Mouse (Mus musculus): ENCODE data around the gene Ctnna2. TPM values are rescaled to one million over a fixed set of nuclear protein-coding genes. Genes with fewer than 3 reads are reported as not detected.

Ctnna2 gene
- polyA plus RNA-seq, 1 experiment from 2014 or later: 1.8 TPM

DNA sequence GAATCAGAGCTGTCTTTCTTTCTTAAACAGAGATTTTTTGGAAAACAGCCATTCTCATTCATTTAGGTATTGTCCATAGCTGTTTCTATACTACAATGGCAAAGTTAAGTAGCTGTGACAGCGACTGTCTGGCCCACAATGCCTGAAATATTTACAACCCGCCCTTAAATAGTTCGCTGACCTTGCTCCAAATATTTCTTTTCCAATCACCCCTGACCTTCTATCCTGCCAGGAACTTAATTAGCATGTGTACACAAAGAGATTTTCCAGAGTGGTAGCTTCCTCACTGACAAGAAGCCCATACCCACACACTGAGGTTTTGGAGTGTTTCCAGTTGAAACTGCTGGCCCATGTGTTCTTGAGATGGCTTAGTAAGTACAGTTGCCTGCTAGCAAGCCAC is 928.8 kb downstream of the Ctnna2 start:
- Histone ChIP-seq H3K4me2 (no peak overlapping the region), H3K4me3 (ENCODE audit: low read depth, low read length) (no peak overlapping the region), H3K36me3 (ENCODE audit: control insufficient read depth, insufficient read depth, low read length) (no peaks in the 10 kb centered on the region), H3K9ac (ENCODE audit: low read depth, low read length) (no peak overlapping the region), H3K27me3 (ENCODE audit: control insufficient read depth, insufficient read depth, low read length) (no peaks in the 10 kb centered on the region), H3K27ac (ENCODE audit: low read depth, low read length) (no peak overlapping the region), H3K9me3 (replicated peaks; ENCODE audit: control insufficient read depth, low read length) (no peaks in the 10 kb centered on the region), H3K4me1 (ENCODE audit: control insufficient read depth, insufficient read depth, low read length) (no peaks in the 10 kb centered on the region)
- 66% methylated on average over 3 of the region's 3 CpGs for WGBS (ENCODE audit: insufficient replicate concordance)
- ATAC-seq (replicated peaks; ENCODE audit: insufficient number of reproducible peaks, low FRiP score, low TSS enrichment): no peak

DNA sequence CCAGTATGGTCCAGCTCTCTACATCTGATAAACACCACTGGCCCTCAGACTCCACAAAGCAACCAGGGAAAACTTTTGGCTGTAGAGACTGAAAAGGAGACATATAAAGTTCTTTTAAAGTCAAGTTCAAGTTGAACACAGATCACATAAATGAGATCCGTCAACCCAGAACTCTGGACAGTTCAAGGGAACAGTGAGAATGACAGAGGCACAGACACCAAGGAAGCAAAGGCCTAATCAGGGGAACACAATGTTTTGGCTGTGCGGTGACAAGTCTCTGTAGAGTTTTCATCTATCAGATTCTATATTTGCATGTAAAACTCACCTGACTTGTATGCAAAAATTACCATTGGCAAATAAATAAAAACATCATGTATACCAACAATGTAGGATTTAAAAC is 929.3 kb downstream of the Ctnna2 start:
- H3K27ac ChIP-seq (ENCODE audit: low read depth, low read length): no peak overlapping the region
- no peak overlapping the region for H3K4me3 ChIP-seq (ENCODE audit: low read depth, low read length)
- no peak overlapping the region for H3K4me2 ChIP-seq
- no peaks in the 10 kb centered on the region for H3K36me3 ChIP-seq (ENCODE audit: control insufficient read depth, insufficient read depth, low read length)
- H3K9me3 ChIP-seq (replicated peaks; ENCODE audit: control insufficient read depth, low read length): no peaks in the 10 kb centered on the region
- no peak for ATAC-seq (replicated peaks; ENCODE audit: insufficient number of reproducible peaks, low FRiP score, low TSS enrichment)
- no peaks in the 10 kb centered on the region for H3K27me3 ChIP-seq (ENCODE audit: control insufficient read depth, insufficient read depth, low read length)
- no peaks in the 10 kb centered on the region for H3K4me1 ChIP-seq (ENCODE audit: control insufficient read depth, insufficient read depth, low read length)
- 78% methylated on average over 2 of the region's 2 CpGs for WGBS (ENCODE audit: insufficient replicate concordance)
- H3K9ac ChIP-seq (ENCODE audit: low read depth, low read length): no peak overlapping the region

DNA sequence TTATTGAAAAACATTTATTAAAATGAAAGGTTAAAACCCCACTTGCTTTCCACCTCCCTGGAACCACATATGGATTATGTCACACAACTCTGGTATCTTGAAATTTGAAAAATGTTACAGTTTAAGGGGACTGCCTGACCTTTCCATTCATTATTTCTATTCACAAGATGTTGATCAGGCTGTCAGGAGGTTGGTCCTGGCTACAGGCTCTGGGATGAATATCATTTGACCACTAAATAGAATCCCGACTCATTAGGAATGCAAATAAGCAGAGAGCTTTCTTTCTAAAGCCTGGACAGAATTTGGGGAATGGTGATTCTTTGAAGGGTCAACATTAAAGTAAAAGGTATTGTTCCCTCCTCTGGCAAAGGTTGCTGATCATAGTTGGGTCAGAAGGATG is 931.9 kb downstream of the Ctnna2 start:
- no peak for ATAC-seq (replicated peaks; ENCODE audit: insufficient number of reproducible peaks, low FRiP score, low TSS enrichment)
- Histone ChIP-seq H3K4me1 (ENCODE audit: control insufficient read depth, insufficient read depth, low read length) (no peaks in the 10 kb centered on the region), H3K9me3 (replicated peaks; ENCODE audit: control insufficient read depth, low read length) (no peaks in the 10 kb centered on the region), H3K9ac (ENCODE audit: low read depth, low read length) (no peak overlapping the region), H3K4me2 (no peak overlapping the region), H3K27me3 (ENCODE audit: control insufficient read depth, insufficient read depth, low read length) (no peaks in the 10 kb centered on the region), H3K4me3 (ENCODE audit: low read depth, low read length) (no peak overlapping the region), H3K36me3 (ENCODE audit: control insufficient read depth, insufficient read depth, low read length) (no peaks in the 10 kb centered on the region), H3K27ac (ENCODE audit: low read depth, low read length) (no peak overlapping the region)
- WGBS (ENCODE audit: insufficient replicate concordance): 66% methylated on average over 1 of the region's 1 CpGs

DNA sequence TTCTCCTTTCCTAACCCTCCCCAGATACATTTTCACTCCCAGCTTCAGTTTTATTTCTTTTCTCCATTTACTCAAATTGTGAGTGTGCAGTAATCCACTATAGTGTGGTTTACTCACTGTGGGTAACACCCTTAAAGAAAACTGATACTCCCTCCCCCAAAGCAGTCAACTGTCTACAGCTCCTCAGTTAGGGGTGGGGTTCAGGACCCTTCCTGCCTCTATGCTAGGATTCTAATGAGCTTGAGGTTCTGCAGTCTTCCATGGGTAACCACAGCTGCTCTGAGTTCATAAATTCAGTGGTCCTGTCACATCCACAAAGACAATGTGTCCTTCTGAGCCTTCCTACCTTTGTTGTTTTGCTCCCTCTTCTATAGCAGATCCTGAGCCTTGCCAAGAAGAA is 954.4 kb downstream of the Ctnna2 start:
- no peak overlapping the region for H3K4me3 ChIP-seq (ENCODE audit: low read depth, low read length)
- H3K36me3 ChIP-seq (ENCODE audit: control insufficient read depth, insufficient read depth, low read length): no peaks in the 10 kb centered on the region
- H3K4me2 ChIP-seq: no peak overlapping the region
- no peaks in the 10 kb centered on the region for H3K4me1 ChIP-seq (ENCODE audit: control insufficient read depth, insufficient read depth, low read length)
- H3K9ac ChIP-seq (ENCODE audit: low read depth, low read length): no peak overlapping the region
- no peak for ATAC-seq (replicated peaks; ENCODE audit: insufficient number of reproducible peaks, low FRiP score, low TSS enrichment)
- no peaks in the 10 kb centered on the region for H3K9me3 ChIP-seq (replicated peaks; ENCODE audit: control insufficient read depth, low read length)
- no peaks in the 10 kb centered on the region for H3K27me3 ChIP-seq (ENCODE audit: control insufficient read depth, insufficient read depth, low read length)
- H3K27ac ChIP-seq (ENCODE audit: low read depth, low read length): no peak overlapping the region

GRCm38 (mm10) chr6:77013194-77013593 is 966.3 kb downstream of the Ctnna2 start:
- no peak overlapping the region for H3K27ac ChIP-seq (ENCODE audit: low read depth, low read length)
- H3K4me2 ChIP-seq: no peak overlapping the region
- no peaks in the 10 kb centered on the region for H3K36me3 ChIP-seq (ENCODE audit: control insufficient read depth, insufficient read depth, low read length)
- no peak for ATAC-seq (replicated peaks; ENCODE audit: insufficient number of reproducible peaks, low FRiP score, low TSS enrichment)
- H3K4me1 ChIP-seq (ENCODE audit: control insufficient read depth, insufficient read depth, low read length): no peaks in the 10 kb centered on the region
- no peak overlapping the region for H3K9ac ChIP-seq (ENCODE audit: low read depth, low read length)
- H3K9me3 ChIP-seq (replicated peaks; ENCODE audit: control insufficient read depth, low read length): no peaks in the 10 kb centered on the region
- no peaks in the 10 kb centered on the region for H3K27me3 ChIP-seq (ENCODE audit: control insufficient read depth, insufficient read depth, low read length)
- H3K4me3 ChIP-seq (ENCODE audit: low read depth, low read length): no peak overlapping the region
- WGBS (ENCODE audit: insufficient replicate concordance): 85% methylated on average over 2 of the region's 2 CpGs

GRCm38 (mm10) chr6:77011001-77011400 is 968.5 kb downstream of the Ctnna2 start:
- ATAC-seq (replicated peaks; ENCODE audit: insufficient number of reproducible peaks, low FRiP score, low TSS enrichment): no peak
- H3K9ac ChIP-seq (ENCODE audit: low read depth, low read length): no peak overlapping the region
- no peak overlapping the region for H3K4me2 ChIP-seq
- no peaks in the 10 kb centered on the region for H3K27me3 ChIP-seq (ENCODE audit: control insufficient read depth, insufficient read depth, low read length)
- no peak overlapping the region for H3K27ac ChIP-seq (ENCODE audit: low read depth, low read length)
- H3K4me3 ChIP-seq (ENCODE audit: low read depth, low read length): no peak overlapping the region
- no peaks in the 10 kb centered on the region for H3K9me3 ChIP-seq (replicated peaks; ENCODE audit: control insufficient read depth, low read length)
- no peaks in the 10 kb centered on the region for H3K36me3 ChIP-seq (ENCODE audit: control insufficient read depth, insufficient read depth, low read length)
- 74% methylated on average over 1 of the region's 1 CpGs for WGBS (ENCODE audit: insufficient replicate concordance)
- H3K4me1 ChIP-seq (ENCODE audit: control insufficient read depth, insufficient read depth, low read length): no peaks in the 10 kb centered on the region

DNA sequence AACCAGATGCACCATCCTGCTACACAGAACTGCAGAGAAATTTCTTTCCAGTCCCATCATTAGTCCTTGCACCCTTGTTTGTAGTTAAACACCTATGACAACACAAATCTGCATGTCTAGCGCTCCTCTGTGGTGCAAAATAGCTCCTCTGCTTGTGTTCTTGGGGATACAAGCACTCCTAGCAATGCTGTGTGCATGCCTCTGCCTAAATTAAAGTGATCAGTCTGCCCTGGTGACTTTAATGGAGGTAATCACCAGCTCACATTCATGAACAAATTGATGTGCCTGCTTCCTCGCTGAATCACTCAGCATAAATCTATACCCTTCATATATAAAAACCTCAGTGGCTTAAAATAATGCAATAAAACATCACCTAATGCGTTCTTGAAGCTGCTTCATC is 987.4 kb downstream of the Ctnna2 start:
- H3K4me3 ChIP-seq (ENCODE audit: low read depth, low read length): no peak overlapping the region
- no peaks in the 10 kb centered on the region for H3K4me1 ChIP-seq (ENCODE audit: control insufficient read depth, insufficient read depth, low read length)
- H3K4me2 ChIP-seq: no peak overlapping the region
- 76% methylated on average over 3 of the region's 3 CpGs for WGBS (ENCODE audit: insufficient replicate concordance)
- H3K9me3 ChIP-seq (replicated peaks; ENCODE audit: control insufficient read depth, low read length): no peaks in the 10 kb centered on the region
- no peaks in the 10 kb centered on the region for H3K27me3 ChIP-seq (ENCODE audit: control insufficient read depth, insufficient read depth, low read length)
- no peak overlapping the region for H3K27ac ChIP-seq (ENCODE audit: low read depth, low read length)
- no peak overlapping the region for H3K9ac ChIP-seq (ENCODE audit: low read depth, low read length)
- no peak for ATAC-seq (replicated peaks; ENCODE audit: insufficient number of reproducible peaks, low FRiP score, low TSS enrichment)
- no peaks in the 10 kb centered on the region for H3K36me3 ChIP-seq (ENCODE audit: control insufficient read depth, insufficient read depth, low read length)

- Histone ChIP-seq H3K4me2 (no peak overlapping the region), H3K27ac (ENCODE audit: low read depth, low read length) (no peak overlapping the region), H3K9ac (ENCODE audit: low read depth, low read length) (no peak overlapping the region), H3K27me3 (ENCODE audit: control insufficient read depth, insufficient read depth, low read length) (no peaks in the 10 kb centered on the region), H3K4me3 (ENCODE audit: low read depth, low read length) (no peak overlapping the region), H3K9me3 (replicated peaks; ENCODE audit: control insufficient read depth, low read length) (no peaks in the 10 kb centered on the region), H3K36me3 (ENCODE audit: control insufficient read depth, insufficient read depth, low read length) (no peaks in the 10 kb centered on the region), H3K4me1 (ENCODE audit: control insufficient read depth, insufficient read depth, low read length) (no peaks in the 10 kb centered on the region)
- no peak for ATAC-seq (replicated peaks; ENCODE audit: insufficient number of reproducible peaks, low FRiP score, low TSS enrichment)
- 46% methylated on average over 4 of the region's 4 CpGs for WGBS (ENCODE audit: insufficient replicate concordance)
Observed at GRCm38 (mm10) chr6:76984773-76985172, 994.7 kb downstream of the Ctnna2 start.

- no peak overlapping the region for H3K27ac ChIP-seq (ENCODE audit: low read depth, low read length)
- H3K9me3 ChIP-seq (replicated peaks; ENCODE audit: control insufficient read depth, low read length): no peaks in the 10 kb centered on the region
- H3K4me3 ChIP-seq (ENCODE audit: low read depth, low read length): no peak overlapping the region
- no peaks in the 10 kb centered on the region for H3K4me1 ChIP-seq (ENCODE audit: control insufficient read depth, insufficient read depth, low read length)
- 79% methylated on average over 1 of the region's 1 CpGs for WGBS (ENCODE audit: insufficient replicate concordance)
- H3K9ac ChIP-seq (ENCODE audit: low read depth, low read length): no peak overlapping the region
- no peak overlapping the region for H3K4me2 ChIP-seq
- no peaks in the 10 kb centered on the region for H3K36me3 ChIP-seq (ENCODE audit: control insufficient read depth, insufficient read depth, low read length)
- no peak for ATAC-seq (replicated peaks; ENCODE audit: insufficient number of reproducible peaks, low FRiP score, low TSS enrichment)
- no peaks in the 10 kb centered on the region for H3K27me3 ChIP-seq (ENCODE audit: control insufficient read depth, insufficient read depth, low read length)
Observed at GRCm38 (mm10) chr6:76981651-76982050, 997.8 kb downstream of the Ctnna2 start.

Data from heart, embryonic 11.5 days (tissue).